Mouse (Mus musculus): ENCODE results near the gene Pepd. TPM values are rescaled to one million over a fixed set of nuclear protein-coding genes. Genes with fewer than 3 reads are reported as not detected.

The Pepd gene
- total and polyA plus RNA-seq, 3 experiments, result 29.7 to 48.0 TPM; not detected in 1

DNA sequence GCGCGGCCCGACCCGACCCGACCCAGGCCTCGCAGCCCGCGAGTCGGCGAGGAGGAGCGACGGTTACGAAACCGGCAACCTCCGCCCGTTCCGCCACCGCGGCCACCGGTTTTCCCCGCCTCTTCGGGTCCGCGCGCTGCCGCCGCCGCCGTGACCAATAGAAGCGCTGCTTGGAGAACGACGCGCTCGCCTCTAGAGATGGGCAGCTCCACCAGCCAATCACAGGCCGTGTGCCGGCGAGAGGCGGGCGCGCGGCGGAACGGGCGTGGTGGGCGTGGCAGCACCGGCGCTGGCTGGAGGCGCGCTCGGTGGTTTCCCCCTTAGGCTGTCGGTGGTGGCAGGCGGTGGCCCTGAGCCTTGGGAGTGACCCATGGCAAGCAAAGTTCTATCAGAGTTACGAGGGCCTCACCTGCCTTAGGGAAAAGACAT, 144.3 kb downstream of the Pepd start, which contains the start of gene Cebpg:
Cebpg (minus strand) TSS at position 138 of the 429 bp plus-strand sequence.
- peak within 1 kb of the TSS; percentile 96 for H3K9ac ChIP-seq (ENCODE audit: control insufficient read depth, low read depth, low read length, poor library complexity, severe bottlenecking)
- peak; percentile 93 for DNase-seq (ENCODE audit: low read depth, low spot score)
- peaks cover 40% of the 10 kb centered on the region for H3K79me2 ChIP-seq (ENCODE audit: control insufficient read depth, insufficient read depth, low read length, poor library complexity)
- TF ChIP-seq POLR2AphosphoS5 (IDR thresholded peaks at IDR 0.05; ENCODE audit: borderline replicate concordance, low read depth, low read length) (no peak), MYC (IDR thresholded peaks at IDR 0.05; ENCODE audit: low read depth, low read length) (no peak), RCOR1 (IDR thresholded peaks at IDR 0.05; ENCODE audit: low read depth, low read length) (no peak), USF1 (IDR thresholded peaks at IDR 0.05; ENCODE audit: low read depth, low read length) (no peak), RAD21 (IDR thresholded peaks at IDR 0.05; ENCODE audit: low read depth, low read length) (no peak), TBP (IDR thresholded peaks at IDR 0.05; ENCODE audit: low read depth, low read length) (peak; percentile 42; the same call in 1 of the 2 replicates), GATA1 (IDR thresholded peaks at IDR 0.05; ENCODE audit: low read depth, low read length) (no peak), ETS1 (IDR thresholded peaks at IDR 0.05; ENCODE audit: low read depth, low read length) (no peak), MAFK (IDR thresholded peaks at IDR 0.05; ENCODE audit: borderline replicate concordance, low read depth, low read length) (no peak), USF2 (IDR thresholded peaks at IDR 0.05; ENCODE audit: borderline replicate concordance in 1 of 2, insufficient read depth in 1 of 2, low read depth in 1 of 2, low read length in 2 of 2) (no peak), MEF2A (IDR thresholded peaks at IDR 0.05; ENCODE audit: extremely low read depth, insufficient replicate concordance, low read depth, low read length, poor library complexity, severe bottlenecking) (no peak), TAL1 (IDR thresholded peaks at IDR 0.05; ENCODE audit: low read length) (no peak), EP300 (IDR thresholded peaks at IDR 0.05; ENCODE audit: low read depth in 1 of 2, low read length in 2 of 2) (no peak), ZKSCAN1 (IDR thresholded peaks at IDR 0.05; ENCODE audit: low read depth, low read length) (no peak), NRF1 (IDR thresholded peaks at IDR 0.05; ENCODE audit: insufficient read depth, low read depth, low read length, poor library complexity, severe bottlenecking) (0 out of 2 replicates have a peak, but pooled peaks have one; percentile 42), SMC3 (IDR thresholded peaks at IDR 0.05; ENCODE audit: low read depth, low read length) (no peak), BHLHE40 (IDR thresholded peaks at IDR 0.05; ENCODE audit: borderline replicate concordance, low read depth, low read length) (no peak), MAZ (IDR thresholded peaks at IDR 0.05; ENCODE audit: low read depth, low read length) (no peak), ELF1 (IDR thresholded peaks at IDR 0.05; ENCODE audit: low read depth, low read length) (no peak; the same call in 1 of the 2 replicates), KAT2A (conservative IDR thresholded peaks at IDR 0.05; ENCODE audit: low read depth, low read length) (no peak), MXI1 (IDR thresholded peaks at IDR 0.05; ENCODE audit: low read depth, low read length) (no peak), NELFE (IDR thresholded peaks at IDR 0.05; ENCODE audit: low read depth, low read length) (peak; percentile 66), ZC3H11A (IDR thresholded peaks at IDR 0.05; ENCODE audit: low read depth, low read length) (no peak), HCFC1 (IDR thresholded peaks at IDR 0.05; ENCODE audit: low read depth, low read length) (peak; percentile 67), TCF12 (IDR thresholded peaks at IDR 0.05; ENCODE audit: low read depth, low read length) (no peak), CHD1 (IDR thresholded peaks at IDR 0.05; ENCODE audit: low read depth, low read length) (no peak), ZMIZ1 (IDR thresholded peaks at IDR 0.05; ENCODE audit: low read depth, low read length) (no peak), JUND (IDR thresholded peaks at IDR 0.05; ENCODE audit: low read depth, low read length) (no peak), CHD2 (IDR thresholded peaks at IDR 0.05; ENCODE audit: low read length) (no peak), UBTF (IDR thresholded peaks at IDR 0.05; ENCODE audit: borderline replicate concordance, insufficient read depth, low read depth, low read length) (no peak), POLR2A (IDR thresholded peaks at IDR 0.05; ENCODE audit: control insufficient read depth in 1 of 2, insufficient read depth in 1 of 2, low read depth in 1 of 2, low read length in 2 of 2, poor library complexity in 1 of 2) (peak; percentile 63 to 89), MYB (IDR thresholded peaks at IDR 0.05; ENCODE audit: low read depth, low read length) (no peak), GABPA (IDR thresholded peaks at IDR 0.05; ENCODE audit: low read depth, low read length) (no peak), SIN3A (IDR thresholded peaks at IDR 0.05; ENCODE audit: low read length) (0 out of 2 replicates have a peak, but pooled peaks have one; percentile 74), POLR2AphosphoS2 (IDR thresholded peaks at IDR 0.05; ENCODE audit: low read length) (peak; percentile 26; the same call in 1 of the 2 replicates), E2F4 (IDR thresholded peaks at IDR 0.05; ENCODE audit: borderline replicate concordance, low read depth, low read length) (no peak), MAX (IDR thresholded peaks at IDR 0.05; ENCODE audit: low read length) (no peak), CTCF (IDR thresholded peaks at IDR 0.05 in 2 of 3, conservative IDR thresholded peaks at IDR 0.05 in 1 of 3; ENCODE audit: control insufficient read depth in 1 of 3, insufficient read depth in 1 of 3, low read depth in 2 of 3, low read length in 3 of 3, poor library complexity in 1 of 3, severe bottlenecking in 1 of 3) (no peak)

More for the DNA sequence above, 144.3 kb downstream of the Pepd start, which contains the start of gene Cebpg:
- Histone ChIP-seq H3K27ac (ENCODE audit: control insufficient read depth, low read depth, low read length) (peak within 1 kb of the TSS; percentile 79), H3K36me3 (ENCODE audit: control insufficient read depth in 1 of 2, insufficient read depth in 2 of 2, low read length in 2 of 2) (peaks cover 3 to 26% of the 10 kb centered on the region in 2 experiments), H3K27me3 (ENCODE audit: control insufficient read depth in 1 of 2, insufficient read depth in 2 of 2, low read length in 2 of 2) (no peaks in the 10 kb centered on the region), H3K4me3 (ENCODE audit: control insufficient read depth in 1 of 2, insufficient read depth in 1 of 2, low read depth in 2 of 2, low read length in 2 of 2) (peak within 1 kb of the TSS; percentile 81 to 97), H3K4me1 (ENCODE audit: control insufficient read depth in 1 of 2, insufficient read depth in 2 of 2, low read length in 2 of 2) (peaks cover 5 to 16% of the 10 kb centered on the region in 2 experiments), H3K9me3 (replicated peaks; ENCODE audit: insufficient read depth, low read length) (no peaks in the 10 kb centered on the region)

Data from MEL (cell line).